Mouse (Mus musculus): ENCODE results near the gene 2810408A11Rik. TPM values are rescaled to one million over a fixed set of nuclear protein-coding genes. Genes with fewer than 3 reads are reported as not detected.

The 2810408A11Rik gene
- total and polyA plus RNA-seq, 3 experiments, result 0.81 to 1.3 TPM; not detected in 1

DNA sequence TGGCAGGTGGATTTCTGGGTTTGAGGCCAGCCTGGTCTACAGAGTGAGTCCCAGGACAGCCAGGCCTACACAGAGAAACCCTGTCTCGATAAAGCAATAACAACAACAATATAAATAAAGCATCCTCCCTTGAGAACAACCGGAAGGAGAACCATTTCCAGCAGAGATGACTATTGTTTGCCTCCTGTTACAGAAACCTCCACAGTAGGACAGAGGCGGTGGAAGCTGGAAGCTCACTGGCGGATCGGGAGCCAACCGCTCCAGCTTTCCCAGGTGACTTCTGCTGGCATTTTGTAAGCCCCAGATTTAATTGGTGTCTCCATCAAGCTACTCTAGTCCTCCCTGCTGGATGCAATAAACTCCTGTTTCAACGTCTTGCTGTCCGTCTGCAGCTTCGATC is 35.2 kb downstream of the 2810408A11Rik start:
- Histone ChIP-seq H3K79me2 (ENCODE audit: control insufficient read depth, insufficient read depth, low read length, poor library complexity) (no peaks in the 10 kb centered on the region), H3K9ac (ENCODE audit: control insufficient read depth, low read depth, low read length, poor library complexity, severe bottlenecking) (no peak overlapping the region), H3K27me3 (ENCODE audit: control insufficient read depth in 1 of 2, insufficient read depth in 2 of 2, low read length in 2 of 2) (no peaks in the 10 kb centered on the region; a peak in 1 of 4 replicates), H3K4me3 (ENCODE audit: control insufficient read depth in 1 of 2, insufficient read depth in 1 of 2, low read depth in 2 of 2, low read length in 2 of 2) (no peak overlapping the region), H3K27ac (ENCODE audit: control insufficient read depth, low read depth, low read length) (no peak overlapping the region), H3K9me3 (replicated peaks; ENCODE audit: insufficient read depth, low read length) (no peaks in the 10 kb centered on the region), H3K36me3 (ENCODE audit: control insufficient read depth in 1 of 2, insufficient read depth in 2 of 2, low read length in 2 of 2) (peaks cover 0 to 4% of the 10 kb centered on the region in 2 experiments; a peak in 1 of 4 replicates), H3K4me1 (ENCODE audit: control insufficient read depth in 1 of 2, insufficient read depth in 2 of 2, low read length in 2 of 2) (peaks cover 2 to 17% of the 10 kb centered on the region in 2 experiments)
- DNase-seq (ENCODE audit: low read depth, low spot score), result no peak
- no peak for TF ChIP-seq POLR2AphosphoS5 (IDR thresholded peaks at IDR 0.05; ENCODE audit: borderline replicate concordance, low read depth, low read length)
- TF ChIP-seq NRF1 (IDR thresholded peaks at IDR 0.05; ENCODE audit: insufficient read depth, low read depth, low read length, poor library complexity, severe bottlenecking), result no peak
- no peak for TF ChIP-seq MAZ (IDR thresholded peaks at IDR 0.05; ENCODE audit: low read depth, low read length)
- TF ChIP-seq GATA1 (IDR thresholded peaks at IDR 0.05; ENCODE audit: low read depth, low read length), result no peak
- no peak for TF ChIP-seq MAX (IDR thresholded peaks at IDR 0.05; ENCODE audit: low read length)
- TF ChIP-seq CHD2 (IDR thresholded peaks at IDR 0.05; ENCODE audit: low read length), result no peak
- TF ChIP-seq MYB (IDR thresholded peaks at IDR 0.05; ENCODE audit: low read depth, low read length), result no peak
- no peak for TF ChIP-seq CTCF (IDR thresholded peaks at IDR 0.05 in 2 of 3, conservative IDR thresholded peaks at IDR 0.05 in 1 of 3; ENCODE audit: control insufficient read depth in 1 of 3, insufficient read depth in 1 of 3, low read depth in 2 of 3, low read length in 3 of 3, poor library complexity in 1 of 3, severe bottlenecking in 1 of 3)
- TF ChIP-seq MXI1 (IDR thresholded peaks at IDR 0.05; ENCODE audit: low read depth, low read length), result no peak
- TF ChIP-seq POLR2A (IDR thresholded peaks at IDR 0.05; ENCODE audit: control insufficient read depth in 1 of 2, insufficient read depth in 1 of 2, low read depth in 1 of 2, low read length in 2 of 2, poor library complexity in 1 of 2), result no peak
- no peak for TF ChIP-seq UBTF (IDR thresholded peaks at IDR 0.05; ENCODE audit: borderline replicate concordance, insufficient read depth, low read depth, low read length)
- no peak for TF ChIP-seq MEF2A (IDR thresholded peaks at IDR 0.05; ENCODE audit: extremely low read depth, insufficient replicate concordance, low read depth, low read length, poor library complexity, severe bottlenecking)
- no peak for TF ChIP-seq GABPA (IDR thresholded peaks at IDR 0.05; ENCODE audit: low read depth, low read length)
- no peak for TF ChIP-seq HCFC1 (IDR thresholded peaks at IDR 0.05; ENCODE audit: low read depth, low read length)
- TF ChIP-seq MYC (IDR thresholded peaks at IDR 0.05; ENCODE audit: low read depth, low read length), result no peak
- TF ChIP-seq USF2 (IDR thresholded peaks at IDR 0.05; ENCODE audit: borderline replicate concordance in 1 of 2, insufficient read depth in 1 of 2, low read depth in 1 of 2, low read length in 2 of 2), result no peak
- TF ChIP-seq BHLHE40 (IDR thresholded peaks at IDR 0.05; ENCODE audit: borderline replicate concordance, low read depth, low read length), result no peak
- TF ChIP-seq ZMIZ1 (IDR thresholded peaks at IDR 0.05; ENCODE audit: low read depth, low read length), result no peak
- no peak for TF ChIP-seq ZKSCAN1 (IDR thresholded peaks at IDR 0.05; ENCODE audit: low read depth, low read length)
